Mouse (Mus musculus): ENCODE measurements around the gene Fbxw11. TPM values are rescaled to one million over a fixed set of nuclear protein-coding genes. Genes with fewer than 3 reads are reported as not detected.

The Fbxw11 gene
- polyA plus RNA-seq, 1 experiment from 2014 or later: 120 TPM

GRCm38 (mm10) chr11:32733195-32733594 lies 90.7 kb downstream of the Fbxw11 start:
- H3K4me2 ChIP-seq (ENCODE audit: low read length): no peak overlapping the region
- DNase-seq (no peak), ATAC-seq (ENCODE audit: low FRiP score, low TSS enrichment) (no peak)
- H3K4me1 ChIP-seq (ENCODE audit: control insufficient read depth, insufficient read depth, low read length): no peaks in the 10 kb centered on the region
- no peaks in the 10 kb centered on the region for H3K9me3 ChIP-seq (ENCODE audit: control insufficient read depth, low read length)
- no peak overlapping the region for H3K27ac ChIP-seq (replicated peaks; ENCODE audit: low read depth, low read length)
- no peak overlapping the region for H3K9ac ChIP-seq (replicated peaks; ENCODE audit: low read length)
- no peak overlapping the region for H3K4me3 ChIP-seq (replicated peaks; ENCODE audit: low read depth, low read length)
- H3K36me3 ChIP-seq (ENCODE audit: control insufficient read depth, insufficient read depth, low read length): peaks cover 52% of the 10 kb centered on the region
- WGBS: 94% methylated on average over 6 of the region's 6 CpGs
- H3K27me3 ChIP-seq (ENCODE audit: control insufficient read depth, insufficient read depth, low read length): no peaks in the 10 kb centered on the region

- Histone ChIP-seq H3K9ac (replicated peaks; ENCODE audit: low read length) (no peak overlapping the region), H3K4me1 (ENCODE audit: control insufficient read depth, insufficient read depth, low read length) (no peaks in the 10 kb centered on the region), H3K27ac (replicated peaks; ENCODE audit: low read depth, low read length) (no peak overlapping the region), H3K27me3 (ENCODE audit: control insufficient read depth, insufficient read depth, low read length) (no peaks in the 10 kb centered on the region), H3K36me3 (ENCODE audit: control insufficient read depth, insufficient read depth, low read length) (peaks cover 76% of the 10 kb centered on the region), H3K4me3 (replicated peaks; ENCODE audit: low read depth, low read length) (no peak overlapping the region), H3K9me3 (ENCODE audit: control insufficient read depth, low read length) (no peaks in the 10 kb centered on the region), H3K4me2 (ENCODE audit: low read length) (no peak overlapping the region)
- ATAC-seq (ENCODE audit: low FRiP score, low TSS enrichment) (no peak), DNase-seq (no peak)
- 96% methylated on average over 2 of the region's 2 CpGs for WGBS
Observed at GRCm38 (mm10) chr11:32736371-32736770, 93.8 kb downstream of the Fbxw11 start.

GRCm38 (mm10) chr11:32737729-32738128 lies 95.2 kb downstream of the Fbxw11 start:
- no peaks in the 10 kb centered on the region for H3K4me1 ChIP-seq (ENCODE audit: control insufficient read depth, insufficient read depth, low read length)
- DNase-seq: no peak
- H3K4me2 ChIP-seq (ENCODE audit: low read length): no peak overlapping the region
- H3K4me3 ChIP-seq (replicated peaks; ENCODE audit: low read depth, low read length): no peak overlapping the region
- H3K36me3 ChIP-seq (ENCODE audit: control insufficient read depth, insufficient read depth, low read length): peaks cover 84% of the 10 kb centered on the region
- no peaks in the 10 kb centered on the region for H3K9me3 ChIP-seq (ENCODE audit: control insufficient read depth, low read length)
- no peaks in the 10 kb centered on the region for H3K27me3 ChIP-seq (ENCODE audit: control insufficient read depth, insufficient read depth, low read length)
- no peak overlapping the region for H3K27ac ChIP-seq (replicated peaks; ENCODE audit: low read depth, low read length)
- ATAC-seq (ENCODE audit: low FRiP score, low TSS enrichment): no peak
- H3K9ac ChIP-seq (replicated peaks; ENCODE audit: low read length): no peak overlapping the region
- WGBS: 95% methylated on average over 5 of the region's 5 CpGs

- Histone ChIP-seq H3K4me3 (replicated peaks; ENCODE audit: low read depth, low read length) (no peak overlapping the region), H3K4me1 (ENCODE audit: control insufficient read depth, insufficient read depth, low read length) (no peaks in the 10 kb centered on the region), H3K9ac (replicated peaks; ENCODE audit: low read length) (no peak overlapping the region), H3K27me3 (ENCODE audit: control insufficient read depth, insufficient read depth, low read length) (no peaks in the 10 kb centered on the region), H3K27ac (replicated peaks; ENCODE audit: low read depth, low read length) (no peak overlapping the region), H3K36me3 (ENCODE audit: control insufficient read depth, insufficient read depth, low read length) (peaks cover 74% of the 10 kb centered on the region), H3K9me3 (ENCODE audit: control insufficient read depth, low read length) (no peaks in the 10 kb centered on the region), H3K4me2 (ENCODE audit: low read length) (no peak overlapping the region)
- WGBS: 95% methylated on average over 5 of the region's 5 CpGs
- no peak for DNase-seq
- no peak for ATAC-seq (ENCODE audit: low FRiP score, low TSS enrichment)
Observed at GRCm38 (mm10) chr11:32743891-32744290, 101.4 kb downstream of the Fbxw11 start.

GRCm38 (mm10) chr11:32744463-32744862 lies 101.9 kb downstream of the Fbxw11 start:
- Histone ChIP-seq H3K4me1 (ENCODE audit: control insufficient read depth, insufficient read depth, low read length) (no peaks in the 10 kb centered on the region), H3K4me2 (ENCODE audit: low read length) (no peak overlapping the region), H3K27ac (replicated peaks; ENCODE audit: low read depth, low read length) (no peak overlapping the region), H3K9me3 (ENCODE audit: control insufficient read depth, low read length) (no peaks in the 10 kb centered on the region), H3K27me3 (ENCODE audit: control insufficient read depth, insufficient read depth, low read length) (no peaks in the 10 kb centered on the region), H3K36me3 (ENCODE audit: control insufficient read depth, insufficient read depth, low read length) (peaks cover 68% of the 10 kb centered on the region), H3K9ac (replicated peaks; ENCODE audit: low read length) (no peak overlapping the region), H3K4me3 (replicated peaks; ENCODE audit: low read depth, low read length) (no peak overlapping the region)
- WGBS: 97% methylated on average over 7 of the region's 7 CpGs
- ATAC-seq (ENCODE audit: low FRiP score, low TSS enrichment): no peak
- DNase-seq: no peak

GRCm38 (mm10) chr11:32745466-32745865 lies 102.9 kb downstream of the Fbxw11 start:
- 97% methylated on average over 4 of the region's 4 CpGs for WGBS
- DNase-seq (no peak), ATAC-seq (ENCODE audit: low FRiP score, low TSS enrichment) (no peak)
- Histone ChIP-seq H3K4me1 (ENCODE audit: control insufficient read depth, insufficient read depth, low read length) (no peaks in the 10 kb centered on the region), H3K4me2 (ENCODE audit: low read length) (no peak overlapping the region), H3K9ac (replicated peaks; ENCODE audit: low read length) (no peak overlapping the region), H3K27ac (replicated peaks; ENCODE audit: low read depth, low read length) (no peak overlapping the region), H3K4me3 (replicated peaks; ENCODE audit: low read depth, low read length) (no peak overlapping the region), H3K9me3 (ENCODE audit: control insufficient read depth, low read length) (no peaks in the 10 kb centered on the region), H3K27me3 (ENCODE audit: control insufficient read depth, insufficient read depth, low read length) (no peaks in the 10 kb centered on the region), H3K36me3 (ENCODE audit: control insufficient read depth, insufficient read depth, low read length) (peaks cover 59% of the 10 kb centered on the region)

- Histone ChIP-seq H3K9ac (replicated peaks; ENCODE audit: low read length) (no peak overlapping the region), H3K27ac (replicated peaks; ENCODE audit: low read depth, low read length) (no peak overlapping the region), H3K27me3 (ENCODE audit: control insufficient read depth, insufficient read depth, low read length) (no peaks in the 10 kb centered on the region), H3K36me3 (ENCODE audit: control insufficient read depth, insufficient read depth, low read length) (peaks cover 54% of the 10 kb centered on the region), H3K4me2 (ENCODE audit: low read length) (no peak overlapping the region), H3K9me3 (ENCODE audit: control insufficient read depth, low read length) (no peaks in the 10 kb centered on the region), H3K4me1 (ENCODE audit: control insufficient read depth, insufficient read depth, low read length) (no peaks in the 10 kb centered on the region), H3K4me3 (replicated peaks; ENCODE audit: low read depth, low read length) (no peak overlapping the region)
- DNase-seq: no peak
- no peak for ATAC-seq (ENCODE audit: low FRiP score, low TSS enrichment)
- WGBS: 67% methylated on average over 5 of the region's 5 CpGs
Observed at GRCm38 (mm10) chr11:32746036-32746435, 103.5 kb downstream of the Fbxw11 start.

- no peak overlapping the region for H3K27ac ChIP-seq (replicated peaks; ENCODE audit: low read depth, low read length)
- ATAC-seq (ENCODE audit: low FRiP score, low TSS enrichment) (no peak), DNase-seq (no peak)
- no peaks in the 10 kb centered on the region for H3K4me1 ChIP-seq (ENCODE audit: control insufficient read depth, insufficient read depth, low read length)
- 92% methylated on average over 3 of the region's 3 CpGs for WGBS
- H3K36me3 ChIP-seq (ENCODE audit: control insufficient read depth, insufficient read depth, low read length): peaks cover 50% of the 10 kb centered on the region
- no peaks in the 10 kb centered on the region for H3K27me3 ChIP-seq (ENCODE audit: control insufficient read depth, insufficient read depth, low read length)
- no peaks in the 10 kb centered on the region for H3K9me3 ChIP-seq (ENCODE audit: control insufficient read depth, low read length)
- no peak overlapping the region for H3K4me2 ChIP-seq (ENCODE audit: low read length)
- no peak overlapping the region for H3K4me3 ChIP-seq (replicated peaks; ENCODE audit: low read depth, low read length)
- H3K9ac ChIP-seq (replicated peaks; ENCODE audit: low read length): no peak overlapping the region
Observed at GRCm38 (mm10) chr11:32746475-32746874, 104.0 kb downstream of the Fbxw11 start.

- Histone ChIP-seq H3K9ac (replicated peaks; ENCODE audit: low read length) (no peak overlapping the region), H3K36me3 (ENCODE audit: control insufficient read depth, insufficient read depth, low read length) (peaks cover 30% of the 10 kb centered on the region), H3K9me3 (ENCODE audit: control insufficient read depth, low read length) (no peaks in the 10 kb centered on the region), H3K4me2 (ENCODE audit: low read length) (no peak overlapping the region), H3K4me1 (ENCODE audit: control insufficient read depth, insufficient read depth, low read length) (no peaks in the 10 kb centered on the region), H3K27ac (replicated peaks; ENCODE audit: low read depth, low read length) (no peak overlapping the region), H3K4me3 (replicated peaks; ENCODE audit: low read depth, low read length) (no peak overlapping the region), H3K27me3 (ENCODE audit: control insufficient read depth, insufficient read depth, low read length) (no peaks in the 10 kb centered on the region)
- DNase-seq (no peak), ATAC-seq (ENCODE audit: low FRiP score, low TSS enrichment) (no peak)
- WGBS: 85% methylated on average over 4 of the region's 4 CpGs
Observed at GRCm38 (mm10) chr11:32748800-32749199, 106.3 kb downstream of the Fbxw11 start.

All from midbrain, embryonic 14.5 days (tissue).